Mouse (Mus musculus) right cerebral cortex, postnatal 25 days (tissue): ENCODE data around the gene Tnnc1.

ENCODE experiments used
- DNase-seq: peaks from one replicate; pipeline ENCODE4 v3.0.0; 2022

Tnnc1 gene

GRCm38 (mm10) chr14:31186656-31187055, 21.5 kb upstream of the Tnnc1 start:
- DNase-seq: no peak

GRCm38 (mm10) chr14:31188771-31189181, 19.3 kb upstream of the Tnnc1 start:
- DNase-seq: no peak

- no peak for DNase-seq
Observed at GRCm38 (mm10) chr14:31189348-31189747, 18.8 kb upstream of the Tnnc1 start.

GRCm38 (mm10) chr14:31191936-31192335, 16.2 kb upstream of the Tnnc1 start:
- no peak for DNase-seq

GRCm38 (mm10) chr14:31193791-31194190, 14.3 kb upstream of the Tnnc1 start:
- no peak for DNase-seq

GRCm38 (mm10) chr14:31194441-31194840, 13.7 kb upstream of the Tnnc1 start:
- no peak for DNase-seq

- DNase-seq: no peak
Observed at GRCm38 (mm10) chr14:31194891-31195513, 13.1 kb upstream of the Tnnc1 start.

- no peak for DNase-seq
Observed at GRCm38 (mm10) chr14:31195521-31195920, 12.6 kb upstream of the Tnnc1 start.

GRCm38 (mm10) chr14:31195968-31196367, 12.1 kb upstream of the Tnnc1 start:
- DNase-seq: no peak

- DNase-seq: peak; percentile 50
Observed at GRCm38 (mm10) chr14:31197547-31198516, 10.3 kb upstream of the Tnnc1 start.

GRCm38 (mm10) chr14:31199599-31199998, 8.5 kb upstream of the Tnnc1 start:
- no peak for DNase-seq

GRCm38 (mm10) chr14:31200038-31200437, 8.1 kb upstream of the Tnnc1 start:
- no peak for DNase-seq

GRCm38 (mm10) chr14:31204844-31205243, 3.3 kb upstream of the Tnnc1 start:
- no peak for DNase-seq

GRCm38 (mm10) chr14:31205244-31205561, 2.9 kb upstream of the Tnnc1 start:
- DNase-seq: peak; percentile 17

GRCm38 (mm10) chr14:31205562-31206467, 2.3 kb upstream of the Tnnc1 start:
- peak; percentile 35 for DNase-seq

- peak; percentile 93 for DNase-seq
Observed at GRCm38 (mm10) chr14:31206472-31206981, 1.6 kb upstream of the Tnnc1 start.

- DNase-seq: no peak
Observed at GRCm38 (mm10) chr14:31207070-31207830, 862 bp upstream of the Tnnc1 start.

- no peak for DNase-seq
Observed at GRCm38 (mm10) chr14:31209133-31209557, 1.0 kb downstream of the Tnnc1 start.

GRCm38 (mm10) chr14:31211854-31212253, 3.7 kb downstream of the Tnnc1 start:
- no peak for DNase-seq

- no peak for DNase-seq
Observed at GRCm38 (mm10) chr14:31212499-31212898, 4.4 kb downstream of the Tnnc1 start.

- DNase-seq: no peak
Observed at GRCm38 (mm10) chr14:31213868-31214267, 5.8 kb downstream of the Tnnc1 start.

GRCm38 (mm10) chr14:31214684-31215083, 6.6 kb downstream of the Tnnc1 start:
- DNase-seq: no peak
